Mouse (Mus musculus) cerebellum, adult 2 months (tissue): ENCODE measurements around the gene Tmem63b.

Experiments
- CTCF ChIP-seq: fragments of 200-500 bp; IDR thresholded peaks from 2 replicates; pipeline ENCODE4 v1.5.1; 2011; ENCODE audit warnings: low read depth, mild to moderate bottlenecking, control low read depth, low read length, moderate library complexity, borderline replicate concordance; ENCODE audit not compliant: insufficient read depth
- POLR2A ChIP-seq: fragments of 200-500 bp; IDR thresholded peaks from 2 replicates; pipeline ENCODE4 v1.6.1; 2011; ENCODE audit warnings: low read length, control low read depth, borderline replicate concordance; ENCODE audit not compliant: insufficient read depth

DNA sequence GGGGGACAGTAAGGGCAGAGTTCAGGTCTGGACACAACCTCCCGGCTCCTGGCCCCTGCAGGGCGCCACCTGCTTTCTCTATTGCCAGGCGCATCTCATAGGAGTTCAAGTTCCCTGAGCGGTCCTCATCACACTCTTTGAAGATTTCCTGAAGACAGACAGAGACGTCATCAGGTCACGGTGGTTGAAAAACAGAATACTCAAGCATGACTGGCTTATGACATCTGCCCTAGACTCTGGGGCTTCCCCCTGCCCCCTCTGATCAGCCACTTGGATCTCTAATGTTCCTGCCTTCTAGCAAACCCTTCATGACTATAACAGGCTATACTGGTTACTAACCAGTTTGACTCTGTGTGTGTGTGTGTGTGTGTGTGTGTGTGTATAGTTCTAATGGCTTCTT lies 54.8 kb downstream of the Tmem63b start:
- TF ChIP-seq POLR2A (no peak), CTCF (no peak)
